Mouse (Mus musculus) heart, embryonic 12.5 days (tissue): Measurements from ENCODE around the gene Sap18. TPM values are rescaled to one million over a fixed set of nuclear protein-coding genes. Genes with fewer than 3 reads are reported as not detected.
"Not testable (repeated sequence)": the region's sequence is repeated elsewhere in the genome, so short reads cannot be mapped to it uniquely, and the experiment has no call there.

ENCODE experiments used
- ATAC-seq: fragments of 200-750 bp; cut with Nextera tagmentation; 2 replicates; pipeline ENCODE4 v1.8.0; 2017; ENCODE audit warnings: moderate TSS enrichment, moderate library complexity; ENCODE audit not compliant: insufficient number of reproducible peaks, low FRiP score
- H3K27ac ChIP-seq: fragments of 300-500 bp; sonication (generic); 2 replicates; pipeline ENCODE4 v1.5.1; 2016; ENCODE audit warnings: mild to moderate bottlenecking, moderate library complexity; ENCODE audit not compliant: poor library complexity, severe bottlenecking
- H3K27me3 ChIP-seq: fragments of 300-500 bp; sonication (generic); replicated peaks from 2 replicates; pipeline ENCODE4 v1.6.1; 2016; ENCODE audit warnings: mild to moderate bottlenecking, moderate library complexity
- H3K36me3 ChIP-seq: fragments of 300-500 bp; sonication (generic); 2 replicates; pipeline ENCODE4 v1.6.1; 2016; ENCODE audit warnings: mild to moderate bottlenecking, moderate library complexity
- H3K4me1 ChIP-seq: fragments of 300-500 bp; sonication (generic); replicated peaks from 2 replicates; pipeline ENCODE4 v1.6.1; 2016; ENCODE audit warnings: mild to moderate bottlenecking
- H3K4me2 ChIP-seq: fragments of 300-500 bp; sonication (generic); 2 replicates; pipeline ENCODE4 v1.6.1; 2016; ENCODE audit warnings: mild to moderate bottlenecking, moderate library complexity
- H3K4me3 ChIP-seq: fragments of 300-500 bp; sonication (generic); 2 replicates; pipeline ENCODE4 v1.5.1; 2016; ENCODE audit warnings: mild to moderate bottlenecking
- H3K9ac ChIP-seq: fragments of 300-500 bp; sonication (generic); 2 replicates; pipeline ENCODE4 v1.6.1; 2016; ENCODE audit warnings: mild to moderate bottlenecking, moderate library complexity
- H3K9me3 ChIP-seq: fragments of 300-500 bp; sonication (generic); replicated peaks from 2 replicates; pipeline ENCODE4 v1.6.1; 2016; ENCODE audit warnings: mild to moderate bottlenecking, moderate library complexity
- WGBS: fragments of 180-500 bp; shearing (Covaris S2); methylation state at CpG from one replicate; pipeline ENCODE4 v1.1.7; 2016; 5-methylcytosine and 5-hydroxymethylcytosine counted together
- polyA plus RNA-seq: library from polyadenylated mRNA; unstranded; fragments of >200 nt; fragmentation: Nextera tagmentation; extraction: Ambion mirVana; gene quantifications from 2 replicates; pipeline ENCODE4 v1.2.1, GENCODE M21; 2016

The Sap18 gene
- 18.6 and 19.4 TPM in 2 replicates for polyA plus RNA-seq

GRCm38 (mm10) chr14:57797991-57798931 is at the start of gene Sap18:
Gene Sap18 (plus strand): TSS chr14:57798180.
- peak within 1 kb of the TSS; percentile 70 for H3K4me3 ChIP-seq
- no peaks in the 10 kb centered on the region for H3K9me3 ChIP-seq
- no peaks in the 10 kb centered on the region for H3K27me3 ChIP-seq
- WGBS = under 1% methylated on average over 96 of the region's 99 CpGs
- peak; percentile 96 for ATAC-seq
- peak within 1 kb of the TSS; percentile 77 for H3K4me2 ChIP-seq
- peaks cover 11% of the 10 kb centered on the region for H3K4me1 ChIP-seq
- H3K27ac ChIP-seq = peak within 1 kb of the TSS; percentile 81
- H3K9ac ChIP-seq = peak within 1 kb of the TSS; percentile 86
- peaks cover 20% of the 10 kb centered on the region for H3K36me3 ChIP-seq

DNA sequence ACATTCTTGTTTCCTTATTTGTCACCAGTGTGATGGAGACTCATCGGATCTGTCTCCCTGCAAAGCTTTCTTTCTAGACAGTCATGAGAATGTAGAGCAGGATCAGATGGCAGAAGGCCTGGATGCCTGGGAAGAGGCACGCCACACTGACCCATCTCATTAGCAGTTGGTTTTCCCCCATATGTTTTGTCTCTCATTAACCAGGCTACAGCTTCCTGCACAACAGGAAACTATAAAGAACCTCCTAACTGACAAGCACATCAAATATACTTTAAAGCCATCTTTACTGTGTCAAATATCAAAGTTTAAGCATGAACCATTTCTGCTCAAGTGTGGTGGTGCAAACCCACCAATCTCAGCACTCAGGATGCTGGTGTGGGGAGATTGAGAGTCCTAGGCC is 48.5 kb upstream of the Sap18 start:
- Histone ChIP-seq H3K9ac (no peak overlapping the region), H3K27ac (no peak overlapping the region), H3K36me3 (no peaks in the 10 kb centered on the region), H3K9me3 (no peaks in the 10 kb centered on the region), H3K27me3 (no peaks in the 10 kb centered on the region), H3K4me2 (no peak overlapping the region), H3K4me3 (no peak overlapping the region), H3K4me1 (peaks cover 33% of the 10 kb centered on the region)
- 60% methylated on average over 2 of the region's 2 CpGs for WGBS
- ATAC-seq = no peak

DNA sequence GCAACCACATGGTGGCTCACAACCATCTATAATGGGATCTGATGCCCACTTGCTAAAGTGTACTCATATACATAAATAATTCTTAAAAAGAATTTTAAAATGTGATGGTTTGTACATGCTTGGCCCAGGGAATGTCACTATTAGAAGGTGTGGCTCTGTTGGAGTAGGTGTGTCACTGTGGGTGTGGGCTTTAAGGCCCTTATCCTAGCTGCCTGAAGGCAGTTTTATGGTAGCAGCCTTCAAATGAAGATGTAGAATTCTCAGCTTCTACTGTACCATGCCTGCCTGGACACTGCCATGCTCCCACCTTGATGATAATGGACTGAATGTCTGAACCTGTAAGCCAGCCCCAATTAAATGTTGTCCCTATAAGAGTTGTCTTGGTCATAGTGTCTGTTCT is 47.0 kb upstream of the Sap18 start:
- not testable (repeated sequence) for H3K27ac ChIP-seq, H3K4me2 ChIP-seq, H3K9ac ChIP-seq, H3K4me3 ChIP-seq, ATAC-seq, H3K27me3 ChIP-seq, H3K9me3 ChIP-seq, H3K36me3 ChIP-seq
- H3K4me1 ChIP-seq = peaks cover 34% of the 10 kb centered on the region

- H3K4me1 ChIP-seq = peaks cover 26% of the 10 kb centered on the region
- WGBS = 1% methylated on average over 9 of the region's 9 CpGs
- no peak overlapping the region for H3K9ac ChIP-seq
- ATAC-seq = peak; percentile 76; the same call in 1 of the 2 replicates
- H3K4me2 ChIP-seq = peak overlapping the region; percentile 36
- H3K27ac ChIP-seq = peak overlapping the region; percentile 87
- no peaks in the 10 kb centered on the region for H3K27me3 ChIP-seq
- H3K36me3 ChIP-seq = no peaks in the 10 kb centered on the region
- H3K9me3 ChIP-seq = no peaks in the 10 kb centered on the region
- H3K4me3 ChIP-seq = no peak overlapping the region
Measured at GRCm38 (mm10) chr14:57753351-57753992, 44.5 kb upstream of the Sap18 start.

DNA sequence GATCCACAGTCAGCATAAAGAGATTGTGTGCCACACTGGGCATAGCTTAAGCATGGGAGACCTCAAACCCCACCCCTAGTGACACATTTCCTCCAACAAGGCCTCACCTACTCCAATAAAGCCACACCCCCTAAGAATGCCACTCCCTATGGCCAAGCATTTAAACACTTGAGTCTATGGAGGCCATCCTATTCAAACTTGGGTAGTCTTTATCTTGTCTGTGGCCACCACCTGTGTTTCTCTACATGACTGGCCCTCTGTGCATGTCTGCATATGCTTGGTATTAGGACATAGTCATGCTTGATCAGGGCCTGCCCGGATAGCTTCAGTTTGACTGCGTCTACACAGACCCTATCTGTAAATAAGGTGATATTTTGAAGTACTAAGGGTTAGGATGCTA is 42.3 kb upstream of the Sap18 start:
- Histone ChIP-seq H3K4me1 (peaks cover 20% of the 10 kb centered on the region), H3K9me3 (no peaks in the 10 kb centered on the region), H3K36me3 (no peaks in the 10 kb centered on the region), H3K4me2 (no peak overlapping the region), H3K4me3 (no peak overlapping the region), H3K9ac (no peak overlapping the region), H3K27ac (no peak overlapping the region), H3K27me3 (no peaks in the 10 kb centered on the region)
- no peak for ATAC-seq
- 92% methylated on average over 2 of the region's 2 CpGs for WGBS

GRCm38 (mm10) chr14:57756094-57756493 is 41.9 kb upstream of the Sap18 start:
- H3K4me1 ChIP-seq = peaks cover 20% of the 10 kb centered on the region
- no peaks in the 10 kb centered on the region for H3K36me3 ChIP-seq
- 84% methylated on average over 4 of the region's 4 CpGs for WGBS
- H3K27ac ChIP-seq = no peak overlapping the region
- no peak overlapping the region for H3K9ac ChIP-seq
- no peak for ATAC-seq
- H3K4me3 ChIP-seq = no peak overlapping the region
- no peaks in the 10 kb centered on the region for H3K9me3 ChIP-seq
- no peak overlapping the region for H3K4me2 ChIP-seq
- H3K27me3 ChIP-seq = no peaks in the 10 kb centered on the region

DNA sequence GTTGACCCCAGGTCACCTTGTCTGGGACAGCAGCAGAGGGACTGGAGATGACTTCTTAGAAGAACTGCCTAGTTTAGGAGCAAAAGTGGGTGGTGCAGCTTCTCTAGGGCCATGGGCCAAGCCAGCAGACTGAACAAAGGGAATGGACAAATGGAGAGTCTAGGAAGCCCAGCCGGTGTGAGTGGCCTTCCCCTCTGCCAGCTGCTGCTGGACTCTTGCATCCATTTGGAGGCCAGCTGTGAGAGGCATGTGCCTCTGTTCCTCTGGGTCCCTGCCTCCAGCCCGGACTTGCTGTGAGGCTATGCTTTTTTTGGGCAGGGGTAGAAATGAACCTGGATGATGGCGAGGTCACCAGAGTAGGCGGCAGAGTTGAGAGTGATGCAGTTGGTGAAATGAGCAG is 39.7 kb upstream of the Sap18 start, which contains the start of gene Lats2:
Lats2 (minus strand) TSS at position 152 of the 400 bp plus-strand sequence.
- H3K36me3 ChIP-seq = no peaks in the 10 kb centered on the region

GRCm38 (mm10) chr14:57760447-57761412 is 37.2 kb upstream of the Sap18 start:
- H3K4me1 ChIP-seq = no peaks in the 10 kb centered on the region
- ATAC-seq = no peak
- no peak overlapping the region for H3K4me2 ChIP-seq
- H3K9ac ChIP-seq = no peak overlapping the region
- no peaks in the 10 kb centered on the region for H3K9me3 ChIP-seq
- WGBS = 63% methylated on average over 10 of the region's 10 CpGs
- H3K4me3 ChIP-seq = no peak overlapping the region
- no peaks in the 10 kb centered on the region for H3K36me3 ChIP-seq
- no peak overlapping the region for H3K27ac ChIP-seq
- H3K27me3 ChIP-seq = no peaks in the 10 kb centered on the region

More for the DNA sequence above, 39.7 kb upstream of the Sap18 start, which contains the start of gene Lats2:
- no peaks in the 10 kb centered on the region for H3K27me3 ChIP-seq
- no peak within 1 kb of the TSS for H3K27ac ChIP-seq
- no peak within 1 kb of the TSS for H3K4me2 ChIP-seq
- no peak within 1 kb of the TSS for H3K4me3 ChIP-seq
- no peaks in the 10 kb centered on the region for H3K9me3 ChIP-seq
- 72% methylated on average over 4 of the region's 4 CpGs for WGBS
- no peak within 1 kb of the TSS for H3K9ac ChIP-seq
- no peak for ATAC-seq
- H3K4me1 ChIP-seq = peaks cover 13% of the 10 kb centered on the region

DNA sequence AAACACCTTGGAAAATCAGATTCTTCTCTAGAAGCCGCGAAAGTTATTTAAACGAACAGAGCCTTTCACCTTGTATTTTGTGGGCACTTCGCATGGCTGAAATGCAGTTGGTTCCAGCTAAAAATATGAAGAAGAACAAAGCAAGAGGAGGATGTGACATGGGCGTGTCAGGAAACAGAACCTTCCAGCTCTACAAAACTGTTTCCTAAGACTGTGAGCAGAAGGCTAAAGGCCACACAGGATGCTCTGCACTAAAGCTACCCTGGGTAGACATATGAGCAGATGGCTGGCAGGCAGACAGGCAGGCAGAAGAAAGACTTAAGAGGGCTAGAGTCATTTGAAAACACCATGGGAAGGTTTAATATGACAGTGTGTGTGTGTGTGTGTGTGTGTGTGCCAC is 28.9 kb upstream of the Sap18 start:
- no peak for ATAC-seq
- no peaks in the 10 kb centered on the region for H3K9me3 ChIP-seq
- H3K4me3 ChIP-seq = no peak overlapping the region
- H3K36me3 ChIP-seq = no peaks in the 10 kb centered on the region
- no peak overlapping the region for H3K9ac ChIP-seq
- no peaks in the 10 kb centered on the region for H3K4me1 ChIP-seq
- H3K27ac ChIP-seq = no peak overlapping the region
- 89% methylated on average over 5 of the region's 5 CpGs for WGBS
- H3K4me2 ChIP-seq = no peak overlapping the region
- no peaks in the 10 kb centered on the region for H3K27me3 ChIP-seq

GRCm38 (mm10) chr14:57772157-57772815 is 25.7 kb upstream of the Sap18 start:
- no peaks in the 10 kb centered on the region for H3K36me3 ChIP-seq
- no peaks in the 10 kb centered on the region for H3K4me1 ChIP-seq
- no peak overlapping the region for H3K9ac ChIP-seq
- no peak overlapping the region for H3K4me2 ChIP-seq
- H3K27ac ChIP-seq = no peak overlapping the region
- no peaks in the 10 kb centered on the region for H3K27me3 ChIP-seq
- WGBS = 74% methylated on average over 6 of the region's 6 CpGs
- ATAC-seq = no peak
- H3K9me3 ChIP-seq = no peaks in the 10 kb centered on the region
- H3K4me3 ChIP-seq = no peak overlapping the region
